Mouse (Mus musculus): ENCODE results near the gene Btnl4. TPM values are rescaled to one million over a fixed set of nuclear protein-coding genes. Genes with fewer than 3 reads are reported as not detected.
"Not testable (repeated sequence)": the region's sequence is repeated elsewhere in the genome, so short reads cannot be mapped to it uniquely, and the experiment has no call there.

Btnl4 gene
- total RNA-seq (2015) = not detected in 2 replicates
- not detected in 2 replicates for total RNA-seq (2017)

- ATAC-seq (replicated peaks; ENCODE audit: poor library complexity) = not testable (repeated sequence)
Measured at GRCm38 (mm10) chr17:34477238-34478013, at the start of gene Btnl4. TSS of gene Btnl4 (minus strand) at chr17:34477318.

- no peak for ATAC-seq (replicated peaks; ENCODE audit: poor library complexity)
Measured at GRCm38 (mm10) chr17:34519001-34519400, 41.9 kb upstream of the Btnl4 start.

GRCm38 (mm10) chr17:34518571-34518970, 41.5 kb upstream of the Btnl4 start:
- ATAC-seq (replicated peaks; ENCODE audit: poor library complexity) = not testable (repeated sequence)

- no peak for ATAC-seq (replicated peaks; ENCODE audit: poor library complexity)
Measured at GRCm38 (mm10) chr17:34517795-34518194, 40.7 kb upstream of the Btnl4 start.

- ATAC-seq (replicated peaks; ENCODE audit: poor library complexity) = no peak
Measured at GRCm38 (mm10) chr17:34517252-34517651, 40.1 kb upstream of the Btnl4 start, which contains the start of gene Btnl6. TSS of gene Btnl6 (minus strand) at chr17:34517352.

GRCm38 (mm10) chr17:34516514-34516913, 39.4 kb upstream of the Btnl4 start:
- no peak for ATAC-seq (replicated peaks; ENCODE audit: poor library complexity)

GRCm38 (mm10) chr17:34511723-34512122, 34.6 kb upstream of the Btnl4 start:
- ATAC-seq (replicated peaks; ENCODE audit: poor library complexity) = not testable (repeated sequence)

GRCm38 (mm10) chr17:34507591-34507990, 30.5 kb upstream of the Btnl4 start:
- ATAC-seq (replicated peaks; ENCODE audit: poor library complexity) = no peak

GRCm38 (mm10) chr17:34497726-34498125, 20.6 kb upstream of the Btnl4 start:
- not testable (repeated sequence) for ATAC-seq (replicated peaks; ENCODE audit: poor library complexity)

GRCm38 (mm10) chr17:34497319-34497718, 20.2 kb upstream of the Btnl4 start:
- not testable (repeated sequence) for ATAC-seq (replicated peaks; ENCODE audit: poor library complexity)

- no peak for ATAC-seq (replicated peaks; ENCODE audit: poor library complexity)
Measured at GRCm38 (mm10) chr17:34496539-34496938, 19.4 kb upstream of the Btnl4 start.

GRCm38 (mm10) chr17:34495156-34495555, 18.0 kb upstream of the Btnl4 start:
- not testable (repeated sequence) for ATAC-seq (replicated peaks; ENCODE audit: poor library complexity)

GRCm38 (mm10) chr17:34492796-34493195, 15.7 kb upstream of the Btnl4 start:
- ATAC-seq (replicated peaks; ENCODE audit: poor library complexity) = no peak

GRCm38 (mm10) chr17:34476427-34476826, 691 bp downstream of the Btnl4 start:
- ATAC-seq (replicated peaks; ENCODE audit: poor library complexity) = no peak

- ATAC-seq (replicated peaks; ENCODE audit: poor library complexity) = no peak
Measured at GRCm38 (mm10) chr17:34475060-34475459, 2.1 kb downstream of the Btnl4 start.

GRCm38 (mm10) chr17:34470491-34470890, 6.6 kb downstream of the Btnl4 start:
- ATAC-seq (replicated peaks; ENCODE audit: poor library complexity) = no peak

- not testable (repeated sequence) for ATAC-seq (replicated peaks; ENCODE audit: poor library complexity)
Measured at GRCm38 (mm10) chr17:34465906-34466305, 11.2 kb downstream of the Btnl4 start.

GRCm38 (mm10) chr17:34459255-34459654, 17.9 kb downstream of the Btnl4 start:
- peak; percentile 49 for ATAC-seq (replicated peaks; ENCODE audit: poor library complexity)

- ATAC-seq (replicated peaks; ENCODE audit: poor library complexity) = peak; percentile 88
Measured at GRCm38 (mm10) chr17:34457668-34458067, 19.4 kb downstream of the Btnl4 start.

- peak; percentile 79 for ATAC-seq (replicated peaks; ENCODE audit: poor library complexity)
Measured at GRCm38 (mm10) chr17:34448473-34449041, 28.6 kb downstream of the Btnl4 start.

- ATAC-seq (replicated peaks; ENCODE audit: poor library complexity) = no peak
Measured at GRCm38 (mm10) chr17:34441990-34442389, 35.1 kb downstream of the Btnl4 start.

GRCm38 (mm10) chr17:34439795-34440194, 37.3 kb downstream of the Btnl4 start:
- peak; percentile 64 for ATAC-seq (replicated peaks; ENCODE audit: poor library complexity)

Data from megakaryocyte progenitor cell, adult 5-6 weeks (primary cell).